Mouse (Mus musculus) intestine, embryonic 14.5 days (tissue): ENCODE data around the gene Sgcd. TPM values are rescaled to one million over a fixed set of nuclear protein-coding genes. Genes with fewer than 3 reads are reported as not detected.

Source experiments
- ATAC-seq: fragments of 200-750 bp; cut with Nextera tagmentation; replicated peaks from 2 replicates; pipeline ENCODE4 v1.8.0; 2017; ENCODE audit warnings: low read depth, moderate number of reproducible peaks, moderate TSS enrichment, moderate library complexity; ENCODE audit not compliant: low FRiP score, low TSS enrichment
- DNase-seq: peaks from one replicate; pipeline ENCODE4 v3.0.0-alpha.2; 2018; ENCODE audit warnings: low spot score
- H3K27ac ChIP-seq: fragments of 300-500 bp; sonication (generic); 2 replicates; pipeline ENCODE4 v1.5.1; 2014; ENCODE audit warnings: low read depth, mild to moderate bottlenecking, control low read depth
- H3K27me3 ChIP-seq: fragments of 300-500 bp; sonication (generic); replicated peaks from 2 replicates; pipeline ENCODE4 v1.6.1; 2014; ENCODE audit warnings: low read length, control low read depth; ENCODE audit not compliant: control insufficient read depth, insufficient read depth
- H3K36me3 ChIP-seq: fragments of 300-500 bp; sonication (generic); 2 replicates; pipeline ENCODE4 v1.6.1; 2014; ENCODE audit warnings: low read length, control low read depth; ENCODE audit not compliant: control insufficient read depth, insufficient read depth
- H3K4me1 ChIP-seq: fragments of 300-500 bp; sonication (generic); replicated peaks from 2 replicates; pipeline ENCODE4 v1.6.1; 2014; ENCODE audit warnings: low read length, control low read depth, mixed read lengths; ENCODE audit not compliant: control insufficient read depth, insufficient read depth
- H3K4me2 ChIP-seq: fragments of 300-500 bp; sonication (generic); 2 replicates; pipeline ENCODE4 v1.6.1; 2014; ENCODE audit warnings: low read length
- H3K4me3 ChIP-seq: fragments of 300-500 bp; sonication (generic); 2 replicates; pipeline ENCODE4 v1.5.1; 2014; ENCODE audit warnings: low read depth, low read length, control low read depth, mixed read lengths
- H3K9ac ChIP-seq: fragments of 300-500 bp; sonication (generic); 2 replicates; pipeline ENCODE4 v1.6.1; 2014; ENCODE audit warnings: mild to moderate bottlenecking, low read length
- H3K9me3 ChIP-seq: fragments of 300-500 bp; sonication (generic); 2 replicates; pipeline ENCODE4 v1.6.1; 2016; ENCODE audit warnings: low read length, control low read depth; ENCODE audit not compliant: control insufficient read depth
- WGBS: fragments of 180-500 bp; shearing (Covaris S2); extraction: QIAGEN DNeasy Blood & Tissue Kit; methylation state at CpG from one replicate; pipeline ENCODE4 v1.1.7; 2014; 5-methylcytosine and 5-hydroxymethylcytosine counted together
- polyA plus RNA-seq: library from polyadenylated mRNA; unstranded; fragments of >200 nt; fragmentation: Nextera tagmentation; extraction: Ambion mirVana; gene quantifications from 2 replicates; pipeline ENCODE4 v1.2.1, GENCODE M21; 2014

Sgcd gene
- polyA plus RNA-seq, 1 experiment from 2014 or later: 4.3 TPM

- H3K36me3 ChIP-seq: no peaks in the 10 kb centered on the region
- 89% methylated on average over 4 of the region's 4 CpGs for WGBS
- no peak for DNase-seq
- H3K27ac ChIP-seq: no peak overlapping the region
- H3K4me3 ChIP-seq: no peak overlapping the region
- H3K9ac ChIP-seq: no peak overlapping the region
- H3K4me2 ChIP-seq: no peak overlapping the region
- H3K27me3 ChIP-seq: no peaks in the 10 kb centered on the region
- ATAC-seq: no peak
- H3K9me3 ChIP-seq: no peaks in the 10 kb centered on the region
- no peaks in the 10 kb centered on the region for H3K4me1 ChIP-seq
Observed at GRCm38 (mm10) chr11:47759015-47759414, 229.8 kb downstream of the Sgcd start.

- ATAC-seq (no peak), DNase-seq (no peak)
- no peak overlapping the region for H3K4me2 ChIP-seq
- WGBS: 57% methylated on average over 2 of the region's 2 CpGs
- H3K9ac ChIP-seq: no peak overlapping the region
- no peak overlapping the region for H3K27ac ChIP-seq
- no peaks in the 10 kb centered on the region for H3K36me3 ChIP-seq
- no peaks in the 10 kb centered on the region for H3K27me3 ChIP-seq
- no peaks in the 10 kb centered on the region for H3K4me1 ChIP-seq
- H3K9me3 ChIP-seq: no peaks in the 10 kb centered on the region
- no peak overlapping the region for H3K4me3 ChIP-seq
Observed at GRCm38 (mm10) chr11:47742806-47743205, 246.0 kb downstream of the Sgcd start.

GRCm38 (mm10) chr11:47704930-47705787 is 283.6 kb downstream of the Sgcd start:
- 71% methylated on average over 8 of the region's 8 CpGs for WGBS
- H3K27ac ChIP-seq: no peak overlapping the region
- ATAC-seq (no peak), DNase-seq (no peak)
- no peak overlapping the region for H3K4me3 ChIP-seq
- H3K36me3 ChIP-seq: no peaks in the 10 kb centered on the region
- H3K27me3 ChIP-seq: no peaks in the 10 kb centered on the region
- no peaks in the 10 kb centered on the region for H3K9me3 ChIP-seq
- H3K4me2 ChIP-seq: no peak overlapping the region
- H3K9ac ChIP-seq: no peak overlapping the region
- no peaks in the 10 kb centered on the region for H3K4me1 ChIP-seq

GRCm38 (mm10) chr11:47695611-47696010 is 293.2 kb downstream of the Sgcd start:
- WGBS: 59% methylated on average over 1 of the region's 1 CpGs
- H3K9me3 ChIP-seq: no peaks in the 10 kb centered on the region
- no peak for DNase-seq
- ATAC-seq: no peak
- no peaks in the 10 kb centered on the region for H3K27me3 ChIP-seq
- no peaks in the 10 kb centered on the region for H3K4me1 ChIP-seq
- no peaks in the 10 kb centered on the region for H3K36me3 ChIP-seq
- H3K4me3 ChIP-seq: no peak overlapping the region
- H3K4me2 ChIP-seq: no peak overlapping the region
- H3K27ac ChIP-seq: no peak overlapping the region
- H3K9ac ChIP-seq: no peak overlapping the region

- DNase-seq (peak; percentile 67), ATAC-seq (no peak)
- Histone ChIP-seq H3K4me3 (no peak overlapping the region), H3K4me1 (no peaks in the 10 kb centered on the region), H3K36me3 (no peaks in the 10 kb centered on the region), H3K27ac (no peak overlapping the region), H3K27me3 (no peaks in the 10 kb centered on the region), H3K9ac (no peak overlapping the region), H3K9me3 (no peaks in the 10 kb centered on the region), H3K4me2 (no peak overlapping the region)
- WGBS: 2% methylated on average over 1 of the region's 1 CpGs
Observed at GRCm38 (mm10) chr11:47658135-47658534, 330.6 kb downstream of the Sgcd start.

- no peak overlapping the region for H3K27ac ChIP-seq
- H3K9ac ChIP-seq: no peak overlapping the region
- ATAC-seq (no peak), DNase-seq (no peak)
- H3K36me3 ChIP-seq: no peaks in the 10 kb centered on the region
- no peaks in the 10 kb centered on the region for H3K27me3 ChIP-seq
- H3K4me1 ChIP-seq: no peaks in the 10 kb centered on the region
- H3K4me3 ChIP-seq: no peak overlapping the region
- no peaks in the 10 kb centered on the region for H3K9me3 ChIP-seq
- H3K4me2 ChIP-seq: no peak overlapping the region
Observed at GRCm38 (mm10) chr11:47645911-47646310, 342.9 kb downstream of the Sgcd start.

GRCm38 (mm10) chr11:47641567-47642259 is 347.1 kb downstream of the Sgcd start:
- Histone ChIP-seq H3K9me3 (no peaks in the 10 kb centered on the region), H3K27ac (no peak overlapping the region), H3K27me3 (no peaks in the 10 kb centered on the region), H3K4me3 (no peak overlapping the region), H3K4me1 (no peaks in the 10 kb centered on the region), H3K4me2 (no peak overlapping the region), H3K36me3 (no peaks in the 10 kb centered on the region), H3K9ac (no peak overlapping the region)
- ATAC-seq (no peak), DNase-seq (no peak)
- 31% methylated on average over 2 of the region's 2 CpGs for WGBS

GRCm38 (mm10) chr11:47640556-47640955 is 348.2 kb downstream of the Sgcd start:
- Histone ChIP-seq H3K4me3 (no peak overlapping the region), H3K36me3 (no peaks in the 10 kb centered on the region), H3K4me1 (no peaks in the 10 kb centered on the region), H3K27me3 (no peaks in the 10 kb centered on the region), H3K27ac (no peak overlapping the region), H3K4me2 (no peak overlapping the region), H3K9ac (no peak overlapping the region), H3K9me3 (no peaks in the 10 kb centered on the region)
- ATAC-seq (no peak), DNase-seq (no peak)
- WGBS: 52% methylated on average over 1 of the region's 1 CpGs
